Mouse (Mus musculus) embryo, embryonic 11.5 days (tissue): Measurements from ENCODE around the gene Dcaf12.

Source experiments
- DNase-seq: peaks from one replicate; pipeline ENCODE4 v3.0.0-alpha.2; 2012; ENCODE audit warnings: low read depth, low spot score

Gene Dcaf12

DNA sequence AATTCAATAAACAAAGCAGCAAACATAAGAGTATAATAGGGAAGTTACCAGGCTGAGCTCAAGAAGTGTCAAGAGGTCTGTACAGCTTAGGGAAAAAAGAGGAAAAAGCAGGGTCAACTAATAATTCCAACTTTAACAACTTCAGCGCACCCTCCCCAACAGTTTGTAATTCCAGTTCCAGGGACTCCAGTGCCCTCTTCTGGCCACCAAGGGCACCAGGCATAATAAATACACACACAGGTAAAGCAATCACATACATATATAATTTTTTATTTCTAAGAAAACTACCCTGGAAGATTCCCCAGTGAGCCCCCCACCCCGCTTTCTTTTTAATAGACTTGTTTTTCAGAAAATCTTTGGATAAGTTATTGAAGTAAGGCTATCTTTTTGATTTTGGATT lies 69.3 kb downstream of the Dcaf12 start:
- DNase-seq: no peak
